Mouse (Mus musculus) gastrocnemius, adult 8-10 months (tissue): ENCODE measurements at regions not wholly inside any gene's neighbourhood (a gene's known extent, or its start where the extent isn't known, plus 50 kb on each side); places are given as distances from the start of the nearest gene placed in this dataset.
A peak's percentile ranks its signal among the peaks of the same experiment; 100 is the strongest.

Experiments
- DNase-seq, 2 experiments: peaks; one replicate each; pipeline ENCODE4 v3.0.0; 2022; ENCODE audit warnings: low spot score in 2 of 2

- no peak for DNase-seq
Observed at GRCm38 (mm10) chr2:47945061-47945460, 868.8 kb upstream of the Acvr2a start.

- DNase-seq: no peak
Observed at GRCm38 (mm10) chr2:47991132-47991531, 822.8 kb upstream of the Acvr2a start.

DNA sequence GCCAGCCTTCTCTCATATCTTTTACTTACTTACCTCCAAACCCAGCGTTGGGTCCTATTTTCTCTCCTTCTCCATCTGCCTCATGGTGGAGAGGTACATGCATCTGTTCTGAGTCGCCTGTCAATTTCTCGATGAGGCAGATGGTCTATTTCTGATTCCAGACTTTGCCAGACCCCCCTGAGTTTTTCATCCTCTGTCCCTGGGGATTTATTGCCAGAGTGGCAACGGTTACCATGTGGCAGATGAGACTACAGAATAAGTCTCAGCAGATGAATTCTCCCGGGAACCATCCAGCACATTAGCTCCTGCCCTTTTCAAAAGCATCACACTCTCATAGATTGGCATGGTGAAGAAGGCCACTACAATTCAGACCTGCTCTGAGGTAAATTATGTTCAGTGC is 819.7 kb upstream of the Acvr2a start:
- no peak for DNase-seq

DNA sequence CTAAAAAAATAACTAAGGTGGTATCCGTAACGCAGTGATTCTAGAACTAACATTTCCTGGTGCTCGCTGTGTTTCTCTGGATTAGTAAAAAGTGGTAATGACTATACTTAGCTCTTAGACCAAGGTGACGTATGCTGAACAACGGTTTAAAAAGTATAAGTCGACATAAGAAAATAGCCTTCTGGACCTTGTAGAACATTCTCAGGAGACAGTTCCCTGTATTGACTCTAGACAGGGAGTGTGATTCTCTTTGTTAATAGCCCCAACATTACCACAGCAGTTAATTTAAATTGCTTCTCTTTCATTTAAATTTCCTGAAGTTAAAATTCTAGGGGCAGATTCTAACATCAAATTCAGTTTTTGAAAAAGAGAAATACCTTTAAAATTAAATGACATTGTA is 812.7 kb upstream of the Acvr2a start:
- no peak for DNase-seq

DNA sequence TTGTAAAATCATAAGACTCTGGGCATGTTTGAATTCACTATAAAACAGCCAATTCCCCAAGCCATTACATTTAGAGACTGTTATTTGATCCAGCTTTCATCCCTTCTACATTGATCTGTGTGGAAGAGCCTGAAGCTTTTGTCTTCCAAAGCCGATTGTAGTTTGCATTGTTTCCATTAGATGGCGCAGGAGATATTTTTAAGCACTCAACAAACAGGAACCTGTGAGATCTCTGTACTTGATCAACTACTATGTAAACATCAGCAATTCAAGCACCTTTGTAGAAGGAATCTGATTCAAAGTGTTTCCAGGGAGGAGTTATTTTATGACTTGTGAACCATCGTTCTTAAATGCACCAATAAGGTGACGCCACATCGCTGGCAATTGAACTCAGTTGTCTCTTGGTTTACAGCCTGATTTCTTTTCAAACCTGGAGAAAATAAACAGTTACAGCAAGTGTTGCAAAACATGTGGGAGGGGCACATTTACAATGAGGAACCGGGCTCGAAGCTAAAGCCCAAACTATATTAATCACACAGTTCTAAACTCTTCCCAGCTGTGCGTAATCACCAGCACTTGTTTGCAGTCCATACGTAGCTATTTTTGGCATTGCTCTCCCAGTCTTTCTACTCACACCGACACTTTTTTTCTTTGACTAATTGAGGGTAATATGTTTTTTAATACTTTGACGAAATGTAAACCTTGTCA is 812.0 kb upstream of the Acvr2a start:
- DNase-seq: no peak

DNA sequence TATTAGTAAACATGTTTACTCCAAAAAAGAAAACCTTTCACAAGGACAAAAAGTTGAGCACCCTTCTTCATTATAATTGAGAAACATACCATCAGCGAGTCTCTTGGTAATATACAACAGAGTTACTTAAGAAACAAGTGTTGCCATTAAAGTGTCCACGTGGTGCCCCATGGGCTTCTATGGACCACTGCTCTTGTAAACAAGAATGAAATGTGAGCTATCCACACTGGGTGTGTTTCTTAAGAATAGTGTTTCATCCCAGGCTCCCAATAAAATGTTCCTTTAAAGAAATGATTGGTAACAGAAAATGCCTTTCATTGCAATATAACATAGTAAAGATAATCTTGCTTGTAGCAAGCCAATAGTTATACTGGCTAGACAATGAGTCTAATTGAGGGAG is 803.6 kb upstream of the Acvr2a start:
- DNase-seq: no peak

- DNase-seq: no peak
Observed at GRCm38 (mm10) chr2:48027559-48027958, 786.4 kb upstream of the Acvr2a start.

DNA sequence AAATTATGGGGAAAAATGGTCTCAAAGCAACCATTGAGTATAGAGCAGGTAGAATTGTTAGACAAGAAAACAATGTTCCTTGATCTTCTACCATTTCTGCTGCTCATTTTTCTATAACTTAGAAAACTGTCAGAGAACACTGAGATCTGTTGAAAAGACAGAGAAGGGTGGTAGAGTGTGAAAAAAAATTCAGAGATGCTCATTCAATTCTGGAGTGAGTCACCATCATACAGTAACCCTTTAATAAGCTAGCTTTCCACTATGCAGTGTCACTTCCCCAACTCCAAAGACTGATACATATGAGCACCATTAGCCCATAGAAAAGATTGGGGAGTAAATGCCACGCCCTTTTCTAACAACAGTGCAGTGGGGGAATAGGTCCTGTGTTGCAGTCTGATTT is 752.5 kb upstream of the Acvr2a start:
- no peak for DNase-seq

DNA sequence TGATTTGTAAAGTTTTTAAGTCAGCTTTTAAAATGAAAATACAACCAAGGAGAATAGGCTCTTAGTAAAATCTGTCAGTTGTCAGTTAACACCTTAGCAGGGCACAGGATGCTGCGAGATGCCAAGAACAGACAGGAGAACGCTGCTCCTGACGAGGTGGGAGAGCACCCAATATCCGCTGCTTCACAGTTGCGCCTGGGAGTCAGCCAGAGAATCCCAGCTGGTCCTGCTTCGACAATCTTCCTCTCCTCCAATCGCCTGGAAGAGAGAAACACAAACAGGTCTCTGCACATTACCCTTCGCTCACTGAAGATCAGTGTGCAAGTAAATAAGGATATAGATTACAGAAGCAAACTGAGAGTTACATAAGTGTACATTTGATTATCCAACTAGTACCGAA is 750.5 kb upstream of the Acvr2a start:
- DNase-seq: no peak

GRCm38 (mm10) chr2:48065162-48065561 is 748.7 kb upstream of the Acvr2a start:
- no peak for DNase-seq

- DNase-seq: no peak
Observed at GRCm38 (mm10) chr2:48082120-48082799, 731.6 kb upstream of the Acvr2a start.

- no peak for DNase-seq
Observed at GRCm38 (mm10) chr2:48098287-48098686, 715.6 kb upstream of the Acvr2a start.

- DNase-seq: no peak
Observed at GRCm38 (mm10) chr2:48098931-48099531, 714.9 kb upstream of the Acvr2a start.

DNA sequence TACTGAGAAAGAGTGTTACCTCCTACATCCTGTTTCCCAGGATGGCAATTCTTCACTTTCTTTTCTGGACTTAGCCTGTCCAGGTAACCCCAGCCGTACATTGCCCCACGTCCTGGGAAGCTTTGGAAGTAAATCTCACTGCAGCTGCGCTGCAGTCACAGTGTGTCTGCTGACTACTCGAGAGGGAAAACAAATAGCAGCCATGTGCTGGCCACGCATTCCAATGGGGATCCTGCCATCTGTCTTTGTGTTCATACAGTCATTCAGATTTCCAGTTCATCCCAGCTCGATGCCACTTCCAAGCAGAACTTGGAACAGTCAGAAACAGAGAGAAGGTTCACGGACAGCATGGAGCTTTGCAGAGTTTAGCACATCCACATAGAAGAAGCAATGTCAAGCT is 690.2 kb upstream of the Acvr2a start:
- DNase-seq: no peak

- DNase-seq: no peak
Observed at GRCm38 (mm10) chr2:48138051-48138611, 675.8 kb upstream of the Acvr2a start.

- no peak for DNase-seq
Observed at GRCm38 (mm10) chr2:48141281-48141680, 672.6 kb upstream of the Acvr2a start.

DNA sequence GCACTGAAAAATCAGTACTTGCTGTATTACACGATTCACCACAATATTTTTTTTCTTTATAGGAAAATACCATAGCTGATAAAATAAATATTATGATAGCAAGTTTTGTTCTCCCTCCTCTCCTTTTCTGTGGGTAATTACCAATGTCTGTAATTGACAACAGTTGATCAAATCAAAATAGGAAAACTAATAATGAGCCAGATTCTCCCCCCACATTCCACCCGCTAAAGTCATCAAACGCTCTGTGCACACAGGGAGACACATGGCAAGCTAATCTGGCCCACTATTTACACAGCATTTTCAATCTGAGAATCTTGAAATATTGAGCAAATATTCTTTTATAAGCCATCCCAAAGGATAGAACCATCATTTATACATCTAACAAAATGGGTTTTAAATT is 659.2 kb upstream of the Acvr2a start:
- DNase-seq: no peak

- no peak for DNase-seq
Observed at GRCm38 (mm10) chr2:48172626-48173025, 641.3 kb upstream of the Acvr2a start.

- DNase-seq: no peak
Observed at GRCm38 (mm10) chr2:48186161-48186560, 627.7 kb upstream of the Acvr2a start.

DNA sequence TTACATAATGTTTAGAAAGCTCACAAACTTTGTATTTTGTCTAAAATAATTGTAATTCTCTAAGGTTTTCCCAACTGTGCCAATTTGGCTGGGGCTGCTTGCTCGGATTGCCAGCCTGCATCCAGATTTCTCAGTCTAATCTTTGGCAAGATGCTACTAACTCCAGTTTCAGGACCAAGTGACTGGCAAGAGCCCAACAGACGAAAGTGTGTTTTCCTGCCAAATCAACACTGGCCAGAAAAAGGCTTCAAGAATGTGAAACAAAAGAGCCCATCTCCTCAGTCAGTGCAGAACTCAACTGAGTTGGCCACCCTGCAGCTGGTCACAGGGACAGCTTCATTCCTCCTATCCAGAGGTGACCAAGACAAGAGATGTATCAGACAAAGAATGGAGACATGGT is 627.3 kb upstream of the Acvr2a start:
- DNase-seq: peak in 1 of 2 experiments; percentile 23

DNA sequence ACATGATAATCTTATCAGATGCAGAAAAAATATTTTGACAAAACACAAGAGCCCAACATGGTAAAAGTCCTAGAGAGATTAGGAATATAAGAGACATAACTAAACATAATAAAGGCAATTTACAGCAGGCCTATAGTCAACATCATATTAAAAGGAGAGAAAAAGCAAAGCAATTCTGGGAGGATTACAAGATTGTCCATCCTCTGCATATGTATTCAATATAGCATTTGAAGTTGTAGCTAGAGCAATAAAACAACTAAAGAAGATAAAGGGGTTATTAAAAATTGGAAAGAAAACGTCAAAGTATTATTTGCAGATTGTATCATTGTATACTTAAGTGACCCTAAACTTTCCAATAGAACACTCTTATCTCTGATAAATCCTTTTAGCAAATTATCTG is 602.1 kb upstream of the Acvr2a start:
- DNase-seq: no peak

GRCm38 (mm10) chr2:48220771-48221170 is 593.1 kb upstream of the Acvr2a start:
- DNase-seq: no peak
